Mouse (Mus musculus): ENCODE results near the gene Kpnb1. TPM values are rescaled to one million over a fixed set of nuclear protein-coding genes. Genes with fewer than 3 reads are reported as not detected.
A peak's percentile ranks its signal among the peaks of the same experiment; 100 is the strongest.

Kpnb1 gene
- polyA plus RNA-seq, 1 experiment, result 22.8 TPM

GRCm38 (mm10) chr11:97145320-97145719 lies 42.4 kb downstream of the Kpnb1 start:
- WGBS, result 91% methylated on average over 2 of the region's 2 CpGs
- no peak for TF ChIP-seq POLR2A (IDR thresholded peaks at IDR 0.05; ENCODE audit: low read depth, low read length)
- TF ChIP-seq CTCF (IDR thresholded peaks at IDR 0.05; ENCODE audit: extremely low read depth, insufficient read depth, insufficient read length, insufficient replicate concordance), result no peak
- Histone ChIP-seq H3K4me3 (ENCODE audit: extremely low read depth, insufficient read depth, insufficient read length) (no peak overlapping the region), H3K36me3 (ENCODE audit: control insufficient read depth, insufficient read depth, low read length) (no peaks in the 10 kb centered on the region), H3K27me3 (ENCODE audit: control insufficient read depth, insufficient read depth, low read length) (no peaks in the 10 kb centered on the region), H3K4me1 (ENCODE audit: control insufficient read depth, insufficient read depth, insufficient read length) (peaks cover 46% of the 10 kb centered on the region), H3K27ac (ENCODE audit: insufficient read depth, low read length) (peak overlapping the region; percentile 85)
- no peak for DNase-seq (ENCODE audit: low read depth in 1 of 2, low spot score in 2 of 2)

GRCm38 (mm10) chr11:97143196-97143900 lies 44.3 kb downstream of the Kpnb1 start:
- TF ChIP-seq POLR2A (IDR thresholded peaks at IDR 0.05; ENCODE audit: low read depth, low read length), result no peak
- no peak for TF ChIP-seq CTCF (IDR thresholded peaks at IDR 0.05; ENCODE audit: extremely low read depth, insufficient read depth, insufficient read length, insufficient replicate concordance)
- Histone ChIP-seq H3K36me3 (ENCODE audit: control insufficient read depth, insufficient read depth, low read length) (no peaks in the 10 kb centered on the region), H3K4me3 (ENCODE audit: extremely low read depth, insufficient read depth, insufficient read length) (no peak overlapping the region), H3K27ac (ENCODE audit: insufficient read depth, low read length) (peak overlapping the region; percentile 85), H3K4me1 (ENCODE audit: control insufficient read depth, insufficient read depth, insufficient read length) (peaks cover 51% of the 10 kb centered on the region), H3K27me3 (ENCODE audit: control insufficient read depth, insufficient read depth, low read length) (no peaks in the 10 kb centered on the region)
- 26% methylated on average over 9 of the region's 9 CpGs for WGBS
- peak in 1 of 2 experiments; percentile 60 for DNase-seq (ENCODE audit: low read depth in 1 of 2, low spot score in 2 of 2)

- Histone ChIP-seq H3K27ac (ENCODE audit: insufficient read depth, low read length) (peak overlapping the region; percentile 96), H3K36me3 (ENCODE audit: control insufficient read depth, insufficient read depth, low read length) (no peaks in the 10 kb centered on the region), H3K4me3 (ENCODE audit: extremely low read depth, insufficient read depth, insufficient read length) (no peak overlapping the region), H3K4me1 (ENCODE audit: control insufficient read depth, insufficient read depth, insufficient read length) (peaks cover 51% of the 10 kb centered on the region), H3K27me3 (ENCODE audit: control insufficient read depth, insufficient read depth, low read length) (no peaks in the 10 kb centered on the region)
- TF ChIP-seq CTCF (IDR thresholded peaks at IDR 0.05; ENCODE audit: extremely low read depth, insufficient read depth, insufficient read length, insufficient replicate concordance), result no peak
- TF ChIP-seq POLR2A (IDR thresholded peaks at IDR 0.05; ENCODE audit: low read depth, low read length), result peak; percentile 28; the same call in 1 of the 2 replicates
- DNase-seq (ENCODE audit: low read depth in 1 of 2, low spot score in 2 of 2), result peak; percentile 62 to 83
- WGBS, result 8% methylated on average over 8 of the region's 8 CpGs
Measured at GRCm38 (mm10) chr11:97142159-97142608, 45.5 kb downstream of the Kpnb1 start.

- WGBS, result 25% methylated on average over 4 of the region's 4 CpGs
- Histone ChIP-seq H3K36me3 (ENCODE audit: control insufficient read depth, insufficient read depth, low read length) (no peaks in the 10 kb centered on the region), H3K27me3 (ENCODE audit: control insufficient read depth, insufficient read depth, low read length) (no peaks in the 10 kb centered on the region), H3K27ac (ENCODE audit: insufficient read depth, low read length) (peak overlapping the region; percentile 96), H3K4me3 (ENCODE audit: extremely low read depth, insufficient read depth, insufficient read length) (no peak overlapping the region), H3K4me1 (ENCODE audit: control insufficient read depth, insufficient read depth, insufficient read length) (peaks cover 43% of the 10 kb centered on the region)
- peak in 1 of 2 experiments; percentile 67 for DNase-seq (ENCODE audit: low read depth in 1 of 2, low spot score in 2 of 2)
- TF ChIP-seq POLR2A (IDR thresholded peaks at IDR 0.05; ENCODE audit: low read depth, low read length) (no peak), CTCF (IDR thresholded peaks at IDR 0.05; ENCODE audit: extremely low read depth, insufficient read depth, insufficient read length, insufficient replicate concordance) (no peak)
Measured at GRCm38 (mm10) chr11:97140811-97141210, 46.9 kb downstream of the Kpnb1 start.

GRCm38 (mm10) chr11:97139256-97139655 lies 48.4 kb downstream of the Kpnb1 start:
- Histone ChIP-seq H3K36me3 (ENCODE audit: control insufficient read depth, insufficient read depth, low read length) (no peaks in the 10 kb centered on the region), H3K4me1 (ENCODE audit: control insufficient read depth, insufficient read depth, insufficient read length) (peaks cover 42% of the 10 kb centered on the region), H3K4me3 (ENCODE audit: extremely low read depth, insufficient read depth, insufficient read length) (no peak overlapping the region), H3K27me3 (ENCODE audit: control insufficient read depth, insufficient read depth, low read length) (no peaks in the 10 kb centered on the region), H3K27ac (ENCODE audit: insufficient read depth, low read length) (no peak overlapping the region)
- TF ChIP-seq CTCF (IDR thresholded peaks at IDR 0.05; ENCODE audit: extremely low read depth, insufficient read depth, insufficient read length, insufficient replicate concordance) (no peak), POLR2A (IDR thresholded peaks at IDR 0.05; ENCODE audit: low read depth, low read length) (no peak)
- DNase-seq (ENCODE audit: low read depth in 1 of 2, low spot score in 2 of 2), result no peak
- WGBS, result 93% methylated on average over 15 of the region's 15 CpGs

- no peaks in the 10 kb centered on the region for H3K36me3 ChIP-seq (ENCODE audit: control insufficient read depth, insufficient read depth, low read length)
- DNase-seq (ENCODE audit: low read depth in 1 of 2, low spot score in 2 of 2), result no peak
- TF ChIP-seq CTCF (IDR thresholded peaks at IDR 0.05; ENCODE audit: extremely low read depth, insufficient read depth, insufficient read length, insufficient replicate concordance) (no peak), POLR2A (IDR thresholded peaks at IDR 0.05; ENCODE audit: low read depth, low read length) (no peak)
- no peak overlapping the region for H3K27ac ChIP-seq (ENCODE audit: insufficient read depth, low read length)
- H3K4me3 ChIP-seq (ENCODE audit: extremely low read depth, insufficient read depth, insufficient read length), result no peak overlapping the region
- no peaks in the 10 kb centered on the region for H3K27me3 ChIP-seq (ENCODE audit: control insufficient read depth, insufficient read depth, low read length)
- 96% methylated on average over 69 of the region's 69 CpGs for WGBS
- H3K4me1 ChIP-seq (ENCODE audit: control insufficient read depth, insufficient read depth, insufficient read length), result peaks cover 43% of the 10 kb centered on the region
Measured at GRCm38 (mm10) chr11:97138554-97139226, 49.0 kb downstream of the Kpnb1 start.
